Mouse (Mus musculus) hindbrain, embryonic 11.5 days (tissue): Measurements from ENCODE around the gene Cyp2c23. TPM values are rescaled to one million over a fixed set of nuclear protein-coding genes. Genes with fewer than 3 reads are reported as not detected.
A peak's percentile ranks its signal among the peaks of the same experiment; 100 is the strongest.

Experiments used
- ATAC-seq: fragments of 200-750 bp; cut with Nextera tagmentation; 2 replicates; pipeline ENCODE4 v1.8.0; 2017; ENCODE audit warnings: mild to moderate bottlenecking, moderate TSS enrichment, moderate library complexity; ENCODE audit not compliant: low FRiP score
- DNase-seq: peaks from one replicate; pipeline ENCODE4 v3.0.0-alpha.2; 2015; ENCODE audit warnings: low spot score
- H3K27ac ChIP-seq: fragments of 300-500 bp; sonication (generic); 2 replicates; pipeline ENCODE4 v1.5.1; 2014; ENCODE audit warnings: mild to moderate bottlenecking, low read depth, low read length
- H3K27me3 ChIP-seq: fragments of 300-500 bp; sonication (generic); 2 replicates; pipeline ENCODE4 v1.6.1; 2014; ENCODE audit warnings: mild to moderate bottlenecking, low read length, moderate library complexity, mixed read lengths; ENCODE audit not compliant: control insufficient read depth, insufficient read depth
- H3K36me3 ChIP-seq: fragments of 300-500 bp; sonication (generic); 2 replicates; pipeline ENCODE4 v1.6.1; 2014; ENCODE audit warnings: mild to moderate bottlenecking, low read length, moderate library complexity, mixed read lengths; ENCODE audit not compliant: control insufficient read depth, insufficient read depth
- H3K4me1 ChIP-seq: fragments of 300-500 bp; sonication (generic); replicated peaks from 2 replicates; pipeline ENCODE4 v1.6.1; 2014; ENCODE audit warnings: low read length, mixed read lengths; ENCODE audit not compliant: control insufficient read depth, insufficient read depth
- H3K4me2 ChIP-seq: fragments of 300-500 bp; sonication (generic); replicated peaks from 2 replicates; pipeline ENCODE4 v1.6.1; 2014; ENCODE audit warnings: mild to moderate bottlenecking, low read depth, low read length
- H3K4me3 ChIP-seq: fragments of 300-500 bp; sonication (generic); 2 replicates; pipeline ENCODE4 v1.5.1; 2014; ENCODE audit warnings: low read depth, low read length
- H3K9ac ChIP-seq: fragments of 300-500 bp; sonication (generic); 2 replicates; pipeline ENCODE4 v1.6.1; 2014; ENCODE audit warnings: low read depth, low read length
- H3K9me3 ChIP-seq: fragments of 300-500 bp; sonication (generic); 2 replicates; pipeline ENCODE4 v1.6.1; 2016; ENCODE audit warnings: low read length; ENCODE audit not compliant: control insufficient read depth
- WGBS: fragments of 180-500 bp; shearing (Covaris S2); extraction: QIAGEN DNeasy Blood & Tissue Kit; methylation state at CpG from one replicate; pipeline ENCODE4 v1.1.7; 2014; 5-methylcytosine and 5-hydroxymethylcytosine counted together
- polyA plus RNA-seq: library from polyadenylated mRNA; unstranded; fragments of >200 nt; fragmentation: Nextera tagmentation; extraction: Ambion mirVana; gene quantifications from 2 replicates; pipeline ENCODE4 v1.2.1, GENCODE M21; 2014

Cyp2c23 gene
- polyA plus RNA-seq, 1 experiment from 2014 or later: not detected

- H3K27ac ChIP-seq: no peak overlapping the region
- WGBS: 71% methylated on average over 4 of the region's 4 CpGs
Observed at GRCm38 (mm10) chr19:43992464-43992863, 36.5 kb downstream of the Cyp2c23 start.

GRCm38 (mm10) chr19:43990362-43990761, 38.6 kb downstream of the Cyp2c23 start:
- H3K4me3 ChIP-seq: no peak overlapping the region
- no peak for DNase-seq
- WGBS: 81% methylated on average over 8 of the region's 8 CpGs

More at GRCm38 (mm10) chr19:43992464-43992863, 36.5 kb downstream of the Cyp2c23 start:
- H3K9me3 ChIP-seq: no peaks in the 10 kb centered on the region
- no peaks in the 10 kb centered on the region for H3K27me3 ChIP-seq
- no peak overlapping the region for H3K4me3 ChIP-seq
- DNase-seq: no peak
- ATAC-seq: no peak
- H3K4me1 ChIP-seq: no peaks in the 10 kb centered on the region
- no peak overlapping the region for H3K4me2 ChIP-seq
- H3K36me3 ChIP-seq: no peaks in the 10 kb centered on the region
- H3K9ac ChIP-seq: no peak overlapping the region

DNA sequence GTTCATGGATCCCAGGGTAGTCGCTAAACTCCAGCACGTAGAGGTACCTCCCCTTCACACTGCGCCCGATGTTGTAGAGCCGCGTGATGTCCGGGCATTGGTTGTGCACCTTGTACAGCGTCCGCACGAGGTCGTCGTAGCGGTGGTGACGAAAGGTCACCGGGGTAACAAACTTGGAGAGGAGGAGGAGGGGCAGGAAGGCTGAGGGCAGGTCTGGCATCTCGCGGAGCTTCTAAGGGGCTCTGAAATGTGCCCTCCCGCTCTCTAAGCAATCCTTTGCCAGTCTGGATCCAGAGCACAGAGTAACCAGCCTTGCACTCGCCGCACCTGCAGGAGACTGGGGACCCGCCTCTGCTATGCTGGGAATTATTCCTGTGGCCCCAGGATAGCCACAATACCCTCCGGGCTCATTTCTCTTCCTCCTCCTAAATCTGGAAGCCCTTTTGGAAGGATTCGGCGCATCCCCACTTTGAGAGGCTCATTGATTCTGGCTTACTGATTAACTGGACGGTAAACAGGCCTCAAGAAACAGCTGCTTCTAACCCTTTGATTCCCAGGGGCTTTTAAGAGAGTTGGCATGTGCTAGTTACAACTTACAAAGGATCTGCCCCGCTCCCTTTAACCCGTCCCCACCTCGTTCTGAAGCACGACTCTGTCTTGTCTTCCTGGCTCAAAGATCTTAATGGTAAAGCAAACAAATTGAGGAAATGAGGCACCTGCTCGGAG, 42.8 kb downstream of the Cyp2c23 start, which contains the start of gene Cpn1:
TSS of gene Cpn1 (minus strand) at position 488 of the 726 bp plus-strand sequence.
- 20% methylated on average over 30 of the region's 30 CpGs for WGBS
- no peak within 1 kb of the TSS for H3K9ac ChIP-seq
- no peak within 1 kb of the TSS; the same call in 1 of the 2 replicates for H3K4me3 ChIP-seq
- no peaks in the 10 kb centered on the region for H3K36me3 ChIP-seq
- ATAC-seq (no peak), DNase-seq (peak; percentile 19)
- no peaks in the 10 kb centered on the region for H3K9me3 ChIP-seq
- H3K4me2 ChIP-seq: peak within 1 kb of the TSS; percentile 28
- no peaks in the 10 kb centered on the region; the same call in 1 of the 2 replicates for H3K27me3 ChIP-seq
- H3K27ac ChIP-seq: no peak within 1 kb of the TSS
- H3K4me1 ChIP-seq: 0 out of 2 replicates have a peak, but pooled peaks cover 2% of the 10 kb centered on the region

More at GRCm38 (mm10) chr19:43990362-43990761, 38.6 kb downstream of the Cyp2c23 start:
- 0 out of 2 replicates have a peak, but pooled peaks cover 2% of the 10 kb centered on the region for H3K4me1 ChIP-seq
- no peak overlapping the region for H3K9ac ChIP-seq
- no peak overlapping the region for H3K4me2 ChIP-seq
- H3K27ac ChIP-seq: no peak overlapping the region
- no peaks in the 10 kb centered on the region for H3K9me3 ChIP-seq
- H3K27me3 ChIP-seq: no peaks in the 10 kb centered on the region; the same call in 1 of the 2 replicates
- ATAC-seq: no peak
- no peaks in the 10 kb centered on the region for H3K36me3 ChIP-seq

DNA sequence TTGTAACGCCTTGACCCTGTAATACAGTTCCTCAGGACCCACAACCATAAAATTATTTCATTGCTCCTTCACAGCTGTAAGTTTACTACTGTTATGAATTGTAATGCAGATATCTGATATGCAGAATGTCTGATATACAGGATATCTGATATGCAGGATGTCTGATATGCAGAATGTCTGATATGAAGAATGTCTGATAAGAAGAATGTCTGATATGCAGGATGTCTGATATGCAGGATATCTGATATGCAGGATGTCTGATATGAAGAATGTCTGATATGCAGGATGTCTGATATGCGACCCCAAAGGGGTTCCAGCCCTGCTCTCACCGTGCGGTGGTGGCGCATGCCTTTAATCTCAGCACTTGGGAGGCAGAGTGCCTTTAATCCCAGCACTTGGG, 47.0 kb downstream of the Cyp2c23 start:
- Histone ChIP-seq H3K4me1 (0 out of 2 replicates have a peak, but pooled peaks cover 2% of the 10 kb centered on the region), H3K27ac (no peak overlapping the region), H3K9ac (no peak overlapping the region), H3K4me2 (no peak overlapping the region), H3K9me3 (no peaks in the 10 kb centered on the region), H3K27me3 (no peaks in the 10 kb centered on the region; the same call in 1 of the 2 replicates), H3K36me3 (no peaks in the 10 kb centered on the region), H3K4me3 (no peak overlapping the region)
- WGBS: 93% methylated on average over 5 of the region's 5 CpGs
- no peak for DNase-seq
- no peak for ATAC-seq

- Histone ChIP-seq H3K27ac (no peak overlapping the region), H3K27me3 (no peaks in the 10 kb centered on the region), H3K4me1 (no peaks in the 10 kb centered on the region), H3K9me3 (no peaks in the 10 kb centered on the region), H3K4me2 (no peak overlapping the region), H3K4me3 (no peak overlapping the region), H3K36me3 (no peaks in the 10 kb centered on the region), H3K9ac (no peak overlapping the region)
- no peak for ATAC-seq
- no peak for DNase-seq
- 92% methylated on average over 17 of the region's 17 CpGs for WGBS
Observed at GRCm38 (mm10) chr19:43980711-43981110, 48.3 kb downstream of the Cyp2c23 start.

- 88% methylated on average over 3 of the region's 3 CpGs for WGBS
- Histone ChIP-seq H3K9ac (no peak overlapping the region), H3K4me1 (no peaks in the 10 kb centered on the region), H3K27me3 (no peaks in the 10 kb centered on the region), H3K36me3 (no peaks in the 10 kb centered on the region), H3K27ac (no peak overlapping the region), H3K4me3 (no peak overlapping the region), H3K4me2 (no peak overlapping the region), H3K9me3 (no peaks in the 10 kb centered on the region)
- no peak for DNase-seq
- no peak for ATAC-seq
Observed at GRCm38 (mm10) chr19:43977799-43978198, 51.2 kb downstream of the Cyp2c23 start.

- no peaks in the 10 kb centered on the region for H3K9me3 ChIP-seq
- ATAC-seq: no peak
- no peak overlapping the region for H3K4me2 ChIP-seq
- no peak overlapping the region for H3K27ac ChIP-seq
- no peaks in the 10 kb centered on the region for H3K4me1 ChIP-seq
- no peak overlapping the region for H3K9ac ChIP-seq
- no peak for DNase-seq
- WGBS: 80% methylated on average over 6 of the region's 6 CpGs
- no peaks in the 10 kb centered on the region for H3K36me3 ChIP-seq
- H3K27me3 ChIP-seq: no peaks in the 10 kb centered on the region
- no peak overlapping the region for H3K4me3 ChIP-seq
Observed at GRCm38 (mm10) chr19:43976661-43977060, 52.3 kb downstream of the Cyp2c23 start.

DNA sequence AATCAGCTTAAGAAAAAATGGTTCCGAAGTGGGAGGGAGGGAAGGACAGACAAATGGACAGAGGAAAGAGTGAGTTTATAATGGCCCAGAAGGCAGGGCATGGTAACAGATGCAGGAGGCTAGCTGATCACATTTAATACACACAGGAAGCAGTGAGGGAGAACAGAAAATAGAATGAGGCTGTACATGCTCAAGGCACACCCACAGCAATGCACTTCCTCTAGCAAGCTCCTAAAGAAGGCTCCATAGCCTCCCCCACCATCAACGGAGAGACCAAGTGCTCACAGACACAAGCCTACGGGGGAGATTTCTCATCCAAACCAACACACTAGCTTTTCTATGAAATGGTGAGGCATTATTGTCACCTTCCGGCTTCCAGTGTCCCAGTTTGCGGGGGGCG, 54.8 kb downstream of the Cyp2c23 start:
- no peak for ATAC-seq

GRCm38 (mm10) chr19:43973711-43974110, 55.3 kb downstream of the Cyp2c23 start:
- Histone ChIP-seq H3K4me1 (no peaks in the 10 kb centered on the region), H3K9ac (no peak overlapping the region), H3K4me3 (no peak overlapping the region), H3K4me2 (no peak overlapping the region), H3K36me3 (no peaks in the 10 kb centered on the region), H3K27ac (no peak overlapping the region), H3K27me3 (no peaks in the 10 kb centered on the region), H3K9me3 (no peaks in the 10 kb centered on the region)
- ATAC-seq (no peak), DNase-seq (no peak)
- 96% methylated on average over 9 of the region's 9 CpGs for WGBS

More for the DNA sequence above, 54.8 kb downstream of the Cyp2c23 start:
- H3K36me3 ChIP-seq: no peaks in the 10 kb centered on the region
- 92% methylated on average over 6 of the region's 6 CpGs for WGBS
- H3K27me3 ChIP-seq: no peaks in the 10 kb centered on the region
- no peak overlapping the region for H3K4me2 ChIP-seq
- DNase-seq: no peak
- H3K4me1 ChIP-seq: no peaks in the 10 kb centered on the region
- no peak overlapping the region for H3K4me3 ChIP-seq
- no peak overlapping the region for H3K27ac ChIP-seq
- no peak overlapping the region for H3K9ac ChIP-seq
- no peaks in the 10 kb centered on the region for H3K9me3 ChIP-seq
